Mouse (Mus musculus): Measurements from ENCODE around the gene 2810408A11Rik. TPM values are rescaled to one million over a fixed set of nuclear protein-coding genes. Genes with fewer than 3 reads are reported as not detected.
"Not testable (repeated sequence)": the region's sequence is repeated elsewhere in the genome, so short reads cannot be mapped to it uniquely, and the experiment has no call there.

The 2810408A11Rik gene
- total RNA-seq, 4 experiments from 2014 or later = 0.43 to 0.81 (median 0.60) TPM

- DNase-seq (ENCODE audit: low spot score) = peak; percentile 95
Measured at GRCm38 (mm10) chr11:69880853-69881603, 19.8 kb downstream of the 2810408A11Rik start, which contains the start of gene Kctd11. Kctd11 (minus strand) TSS chr11:69881406.

GRCm38 (mm10) chr11:69880506-69880852 lies 20.3 kb downstream of the 2810408A11Rik start:
- no peak for DNase-seq (ENCODE audit: low spot score)

GRCm38 (mm10) chr11:69879711-69880110 lies 21.1 kb downstream of the 2810408A11Rik start:
- no peak for DNase-seq (ENCODE audit: low spot score)

- DNase-seq (ENCODE audit: low spot score) = no peak
Measured at GRCm38 (mm10) chr11:69878952-69879351, 21.8 kb downstream of the 2810408A11Rik start.

- DNase-seq (ENCODE audit: low spot score) = no peak
Measured at GRCm38 (mm10) chr11:69878399-69878798, 22.4 kb downstream of the 2810408A11Rik start.

- DNase-seq (ENCODE audit: low spot score) = no peak
Measured at GRCm38 (mm10) chr11:69877878-69878277, 22.9 kb downstream of the 2810408A11Rik start, which contains the start of gene Tmem95. Tmem95 (minus strand) TSS chr11:69878018.

GRCm38 (mm10) chr11:69876867-69877266 lies 23.9 kb downstream of the 2810408A11Rik start:
- peak; percentile 89 for DNase-seq (ENCODE audit: low spot score)

GRCm38 (mm10) chr11:69876186-69876585 lies 24.6 kb downstream of the 2810408A11Rik start:
- peak; percentile 89 for DNase-seq (ENCODE audit: low spot score)

GRCm38 (mm10) chr11:69872451-69872850 lies 28.3 kb downstream of the 2810408A11Rik start:
- no peak for DNase-seq (ENCODE audit: low spot score)

- DNase-seq (ENCODE audit: low spot score) = no peak
Measured at GRCm38 (mm10) chr11:69871822-69872221, 29.0 kb downstream of the 2810408A11Rik start.

GRCm38 (mm10) chr11:69870289-69871069 lies 30.3 kb downstream of the 2810408A11Rik start:
- DNase-seq (ENCODE audit: low spot score) = no peak

GRCm38 (mm10) chr11:69867335-69867734 lies 33.5 kb downstream of the 2810408A11Rik start:
- no peak for DNase-seq (ENCODE audit: low spot score)

- DNase-seq (ENCODE audit: low spot score) = no peak
Measured at GRCm38 (mm10) chr11:69865561-69865960, 35.2 kb downstream of the 2810408A11Rik start.

- DNase-seq (ENCODE audit: low spot score) = no peak
Measured at GRCm38 (mm10) chr11:69864138-69864860, 36.5 kb downstream of the 2810408A11Rik start.

GRCm38 (mm10) chr11:69863729-69864128 lies 37.1 kb downstream of the 2810408A11Rik start:
- DNase-seq (ENCODE audit: low spot score) = not testable (repeated sequence)

GRCm38 (mm10) chr11:69858113-69858998 lies 42.4 kb downstream of the 2810408A11Rik start, which contains the start of gene Tnk1:
Tnk1 (minus strand) TSS chr11:69858730.
- DNase-seq (ENCODE audit: low spot score) = no peak

GRCm38 (mm10) chr11:69855347-69855746 lies 45.4 kb downstream of the 2810408A11Rik start:
- no peak for DNase-seq (ENCODE audit: low spot score)

GRCm38 (mm10) chr11:69854680-69855079 lies 46.1 kb downstream of the 2810408A11Rik start:
- DNase-seq (ENCODE audit: low spot score) = no peak

- no peak for DNase-seq (ENCODE audit: low spot score)
Measured at GRCm38 (mm10) chr11:69853994-69854393, 46.8 kb downstream of the 2810408A11Rik start.

GRCm38 (mm10) chr11:69850754-69851153 lies 50.0 kb downstream of the 2810408A11Rik start:
- no peak for DNase-seq (ENCODE audit: low spot score)

- no peak for DNase-seq (ENCODE audit: low spot score)
Measured at GRCm38 (mm10) chr11:69849884-69850283, 50.9 kb downstream of the 2810408A11Rik start.

Measured in heart, adult 8-10 months (tissue).